Comparison of ENCODE assay signal across 27 mouse cellular contexts in the genomic region with DNA sequence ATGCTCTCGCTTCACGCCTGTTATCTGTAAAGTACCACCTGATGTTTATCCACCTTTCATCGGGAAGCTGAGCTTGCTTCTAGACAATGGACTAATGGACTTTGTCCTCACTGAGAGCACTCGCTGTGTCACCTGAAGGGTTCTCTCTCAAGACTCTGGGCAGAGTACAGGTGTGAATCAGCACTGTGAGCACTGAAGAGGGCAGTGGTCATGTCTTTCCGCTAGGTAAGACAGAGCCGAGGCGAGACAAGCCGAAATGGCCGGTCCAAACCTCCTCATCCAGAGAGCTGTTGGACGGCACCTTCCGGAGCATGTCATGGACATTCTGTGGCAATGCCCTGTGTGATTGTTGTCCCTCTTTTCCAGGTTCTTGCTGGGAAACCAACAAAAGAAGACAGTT.
A peak's percentile ranks its signal among the peaks of the same experiment; 100 is the strongest.
DNase-seq lines count a peak whose midpoint lies in the region; ATAC-seq lines count a peak whose summit lies in the region.
"Had no signal": no experiment of that assay in that cellular context is flagged by ENCODE, and none has a peak within 500 bp of the region (broad histone marks: within the 10 kb centered on the region; RNA-seq: fewer than 3 reads in every experiment).

No protein-coding gene starts in this region.

- no peaks in the 10 kb centered on the region for H3K27me3 ChIP-seq in intestine, embryonic 16.5 days (replicated peaks; ENCODE audit: control insufficient read depth, insufficient read depth, low read length)
- H3K27me3 ChIP-seq: forebrain, embryonic 12.5 days; heart, embryonic 15.5 days; hindbrain, embryonic 12.5 days; neural tube, embryonic 15.5 days had no signal

- WGBS in intestine, embryonic 16.5 days = 82% methylated on average over 11 of the region's 11 CpGs

- H3K9me3 ChIP-seq in intestine, embryonic 16.5 days (ENCODE audit: control insufficient read depth, low read length) = no peaks in the 10 kb centered on the region
- H3K9me3 ChIP-seq: forebrain, embryonic 12.5 days; heart, embryonic 10.5 days; heart, embryonic 15.5 days; hindbrain, embryonic 12.5 days; neural tube, embryonic 15.5 days had no signal

- H3K4me3 ChIP-seq in intestine, embryonic 16.5 days (ENCODE audit: low read length) = no peak overlapping the region
- H3K4me3 ChIP-seq: erythroblast, embryonic 14.5 days; forebrain, embryonic 12.5 days; heart, embryonic 10.5 days; heart, embryonic 15.5 days; hindbrain, embryonic 12.5 days; neural tube, embryonic 15.5 days had no signal

- no peaks in the 10 kb centered on the region for H3K36me3 ChIP-seq in intestine, embryonic 16.5 days (ENCODE audit: control insufficient read depth, insufficient read depth, low read length)
- H3K36me3 ChIP-seq: forebrain, embryonic 12.5 days; heart, embryonic 10.5 days; heart, embryonic 15.5 days; hindbrain, embryonic 12.5 days had no signal

- peak; percentile 89 for ATAC-seq in intestine, embryonic 16.5 days
- ATAC-seq: hindbrain, postnatal 0 days had no signal

- H3K9ac ChIP-seq in intestine, embryonic 16.5 days (ENCODE audit: low read depth, low read length) = no peak overlapping the region
- H3K9ac ChIP-seq: forebrain, embryonic 12.5 days; heart, embryonic 15.5 days; hindbrain, embryonic 12.5 days; liver, embryonic 14.5 days; neural tube, embryonic 15.5 days had no signal

- no peak overlapping the region for H3K27ac ChIP-seq in intestine, embryonic 16.5 days (ENCODE audit: low read length)
- H3K27ac ChIP-seq: forebrain, embryonic 12.5 days; heart, embryonic 10.5 days; heart, embryonic 15.5 days; hindbrain, embryonic 12.5 days; hindbrain, postnatal 0 days; liver, embryonic 14.5 days; neural tube, embryonic 15.5 days had no signal

- 0 out of 2 replicates have a peak, but pooled peaks cover 3% of the 10 kb centered on the region for H3K4me1 ChIP-seq in intestine, embryonic 16.5 days (ENCODE audit: control insufficient read depth, insufficient read depth, low read length)
- H3K4me1 ChIP-seq: forebrain, embryonic 12.5 days; heart, embryonic 10.5 days; hindbrain, embryonic 12.5 days had no signal

- H3K4me2 ChIP-seq in intestine, embryonic 16.5 days (ENCODE audit: low read depth, low read length) = no peak overlapping the region
- H3K4me2 ChIP-seq: forebrain, embryonic 12.5 days; heart, embryonic 15.5 days; hindbrain, embryonic 12.5 days; neural tube, embryonic 15.5 days had no signal

- peak; percentile 81 to 84 for DNase-seq in kidney, adult 8-10 months
- peak; percentile 66 to 87 for DNase-seq in kidney, postnatal 25 days
- peak; percentile 82 for DNase-seq in yolk sac, embryonic 10.5 days (ENCODE audit: low spot score)
- DNase-seq in urinary bladder, adult 2 months (ENCODE audit: low spot score) = no peak
- no peak for DNase-seq in cerebellum, adult 8-10 months
- DNase-seq: adrenal gland, postnatal 36 days; B cell, adult 2 months; cerebellum, adult 18-20 months; cerebellum, postnatal 14 days; gastrocnemius, postnatal 14 days; liver; lung, adult 2 months; lung, postnatal 10 days; midbrain, embryonic 14.5 days; right cerebral cortex, postnatal 25 days; spleen, adult 18-20 months; thymus, adult 18-20 months; thymus, postnatal 25 days had no signal

Comparison
In these comparisons a context has a peak if more than half of its experiments do, and no peak if none do; other contexts are left out.
1. DNase-seq: peak in kidney, adult 8-10 months (2 of 2), kidney, postnatal 25 days (2 of 2) and yolk sac, embryonic 10.5 days (single experiment); none in urinary bladder, adult 2 months (single experiment) and cerebellum, adult 8-10 months (single experiment).